24 mouse cellular contexts compared by ENCODE assay signal in genomic region chr8:35171536-35172310, GRCm38 (mm10).
A peak's percentile ranks its signal among the peaks of the same experiment; 100 is the strongest.
DNase-seq lines count a peak whose midpoint lies in the region; ATAC-seq and TF ChIP-seq lines count a peak whose summit lies in the region.
"Had no signal": no experiment of that assay in that cellular context is flagged by ENCODE, and none has a peak within 500 bp of the region (broad histone marks: within the 10 kb centered on the region; RNA-seq: fewer than 3 reads in every experiment).

No protein-coding gene starts in this region.

- intact Hi-C loops in gastrocnemius, adult 2 months (cut with DNase I): no loop called here

- DNase-seq in cerebellum, postnatal 4 days (ENCODE audit: low spot score in 2 of 2): no peak
- DNase-seq in cerebellum, adult 11-12 months: peak; percentile 75
- peak; percentile 80 for DNase-seq in cerebellum, adult 9-11 months
- peak; percentile 19 for DNase-seq in limb, embryonic 10.5 days (ENCODE audit: low spot score)
- DNase-seq in gastrocnemius, adult 2 months: no peak
- DNase-seq: adrenal gland, adult 2 months; adrenal gland, postnatal 36 days; heart, postnatal 36 days; kidney, adult 9 months; kidney, postnatal 10 days; liver, postnatal 0 days; lung, postnatal 36 days; thymus, postnatal 14 days had no signal

- no peaks in the 10 kb centered on the region for H3K36me3 ChIP-seq in limb, embryonic 10.5 days
- H3K36me3 ChIP-seq: embryonic facial prominence, embryonic 13.5 days; hindbrain, embryonic 12.5 days; liver, embryonic 12.5 days; midbrain, embryonic 12.5 days; neural tube, embryonic 13.5 days had no signal

- no peak overlapping the region for H3K27ac ChIP-seq in limb, embryonic 10.5 days
- H3K27ac ChIP-seq in gastrocnemius, adult 2 months: no peak overlapping the region
- H3K27ac ChIP-seq: embryonic facial prominence, embryonic 13.5 days; hindbrain, embryonic 12.5 days; liver, embryonic 12.5 days; midbrain, embryonic 12.5 days; neural tube, embryonic 13.5 days had no signal

- peak; percentile 97 for ATAC-seq in cerebellum, adult (ENCODE audit: insufficient number of reproducible peaks, low FRiP score, low TSS enrichment)
- ATAC-seq in erythroid progenitor cell, adult 5-6 weeks (replicated peaks; ENCODE audit: low FRiP score, poor library complexity, severe bottlenecking): no peak
- ATAC-seq: activated CD4-positive, CD25-positive, alpha-beta regulatory T cell, adult 4 months; forebrain, embryonic 16.5 days; intestine, postnatal 0 days; liver, embryonic 12.5 days; liver, postnatal 0 days had no signal

- TF ChIP-seq CTCF in gastrocnemius, adult 2 months (IDR thresholded peaks at IDR 0.05): no peak

- WGBS in limb, embryonic 10.5 days: 84% methylated on average over 13 of the region's 13 CpGs

- H3K4me1 ChIP-seq in limb, embryonic 10.5 days: peaks cover 5% of the 10 kb centered on the region; the same call in 1 of the 2 replicates
- H3K4me1 ChIP-seq: embryonic facial prominence, embryonic 13.5 days; hindbrain, embryonic 12.5 days; liver, embryonic 12.5 days; midbrain, embryonic 12.5 days; neural tube, embryonic 13.5 days had no signal

- no peaks in the 10 kb centered on the region for H3K9me3 ChIP-seq in limb, embryonic 10.5 days (replicated peaks)
- H3K9me3 ChIP-seq: embryonic facial prominence, embryonic 13.5 days; hindbrain, embryonic 12.5 days; liver, embryonic 12.5 days; midbrain, embryonic 12.5 days; neural tube, embryonic 13.5 days had no signal

- no peak overlapping the region for H3K4me3 ChIP-seq in limb, embryonic 10.5 days
- no peak overlapping the region for H3K4me3 ChIP-seq in gastrocnemius, adult 2 months
- H3K4me3 ChIP-seq: embryonic facial prominence, embryonic 13.5 days; hindbrain, embryonic 12.5 days; liver, embryonic 12.5 days; midbrain, embryonic 12.5 days; neural tube, embryonic 13.5 days had no signal

- H3K27me3 ChIP-seq in limb, embryonic 10.5 days (ENCODE audit: low read depth, poor library complexity, severe bottlenecking): no peaks in the 10 kb centered on the region
- H3K27me3 ChIP-seq: CH12.LX; embryonic facial prominence, embryonic 13.5 days; hindbrain, embryonic 12.5 days; liver, embryonic 12.5 days; midbrain, embryonic 12.5 days; neural tube, embryonic 13.5 days had no signal

Comparison
In these comparisons a context has a peak if more than half of its experiments do, and no peak if none do; other contexts are left out.
1. DNase-seq: peak in cerebellum, adult 11-12 months (single experiment), cerebellum, adult 9-11 months (single experiment) and limb, embryonic 10.5 days (single experiment); none in cerebellum, postnatal 4 days (0 of 2) and gastrocnemius, adult 2 months (single experiment).